Mouse (Mus musculus) T-cell, adult 66 days (primary cell): Measurements from ENCODE around the gene Sprr2a1. TPM values are rescaled to one million over a fixed set of nuclear protein-coding genes. Genes with fewer than 3 reads are reported as not detected.

ENCODE experiments used
- total RNA-seq, 2 experiments: library from RNA; stranded (reverse); gene quantifications; 3 replicates in 1 of 2; 4 replicates in 1 of 2; pipeline ENCODE4 v1.2.4; 2023

The Sprr2a1 gene
- total RNA-seq: not detected

GRCm38 (mm10) chr3:92215569-92215968 is at the start of gene Sprr2a1, which contains the start of gene Sprr2a2:
Gene Sprr2a1 (plus strand): TSS chr3:92215799.
Gene Sprr2a2 (plus strand): TSS chr3:92215920.

Other genes starting within 250 kb of the Sprr2a1 start
- gene Pglyrp3, start 201.2 kb upstream of the Sprr2a1 start, total RNA-seq: not detected
- gene Lor, start 132.7 kb upstream of the Sprr2a1 start, total RNA-seq: not detected
- not detected for gene Prr9, start 91.9 kb upstream of the Sprr2a1 start, total RNA-seq
- not detected for gene Lelp1, start 73.1 kb upstream of the Sprr2a1 start, total RNA-seq
- not detected for gene Sprr2a2, start 121 bp downstream of the Sprr2a1 start, total RNA-seq
- not detected for gene Sprr2a3, start 69.6 kb downstream of the Sprr2a1 start, total RNA-seq
- gene Sprr2b, start 100.8 kb downstream of the Sprr2a1 start, total RNA-seq: not detected
- gene Sprr2d, start 123.3 kb downstream of the Sprr2a1 start, total RNA-seq: not detected
- not detected for gene Sprr2e, start 136.3 kb downstream of the Sprr2a1 start, total RNA-seq
- gene Sprr2f, start 149.4 kb downstream of the Sprr2a1 start, total RNA-seq: not detected
- not detected for gene Sprr2h, start 169.9 kb downstream of the Sprr2a1 start, total RNA-seq
- not detected for gene Sprr2i, start 192.2 kb downstream of the Sprr2a1 start, total RNA-seq
- gene Sprr2j-ps, start 202.3 kb downstream of the Sprr2a1 start, total RNA-seq: not detected
- gene Gm9774, start 213.6 kb downstream of the Sprr2a1 start, total RNA-seq: under 1 TPM in 1 of 2 experiments, not detected in 1; 0.90 TPM
- gene Sprr2k, start 216.8 kb downstream of the Sprr2a1 start, total RNA-seq: not detected
- gene Sprr1b, start 223.0 kb downstream of the Sprr2a1 start, total RNA-seq: not detected
- gene Sprr3, start 242.9 kb downstream of the Sprr2a1 start, total RNA-seq: not detected